Mouse (Mus musculus) heart, adult 2 months (tissue): ENCODE data around the gene Prkar1b. TPM values are rescaled to one million over a fixed set of nuclear protein-coding genes. Genes with fewer than 3 reads are reported as not detected.

ENCODE experiments used
- DNase-seq, 2 experiments: peaks; one replicate each; pipeline ENCODE4 v3.0.0; 2021
- H3K27ac ChIP-seq: fragments of 200-600 bp; 2 replicates; pipeline ENCODE4 v1.8.1; 2022
- H3K27me3 ChIP-seq: fragments of 200-500 bp; 2 replicates; pipeline ENCODE4 v1.6.1; 2012; ENCODE audit warnings: mild to moderate bottlenecking, low read length, inconsistent platforms, mixed read lengths; ENCODE audit not compliant: control insufficient read depth, insufficient read depth
- H3K36me3 ChIP-seq: fragments of 200-500 bp; 2 replicates; pipeline ENCODE4 v1.6.1; 2012; ENCODE audit warnings: low read length, inconsistent platforms; ENCODE audit not compliant: control insufficient read depth, insufficient read depth
- H3K4me1 ChIP-seq: fragments of 200-500 bp; 2 replicates; pipeline ENCODE4 v1.6.1; 2011; ENCODE audit warnings: low read length; ENCODE audit not compliant: control insufficient read depth, insufficient read depth
- H3K4me3 ChIP-seq: fragments of 200-600 bp; 2 replicates; pipeline ENCODE4 v1.8.1; 2022
- H3K79me2 ChIP-seq: fragments of 200-500 bp; replicated peaks from 2 replicates; pipeline ENCODE4 v1.6.1; 2012; ENCODE audit warnings: mild to moderate bottlenecking, inconsistent platforms, low read length, moderate library complexity, mixed read lengths; ENCODE audit not compliant: control insufficient read depth, insufficient read depth
- H3K9ac ChIP-seq: fragments of 200-500 bp; 2 replicates; pipeline ENCODE4 v1.6.1; 2012; ENCODE audit warnings: low read depth, mild to moderate bottlenecking, control low read depth, inconsistent platforms, low read length, mixed read lengths
- CTCF ChIP-seq: fragments of 200-600 bp; IDR thresholded peaks from 2 replicates; pipeline ENCODE4 v1.8.1; 2022; ENCODE audit warnings: antibody characterized with exemption, mild to moderate bottlenecking, moderate library complexity
- EP300 ChIP-seq: fragments of 200-500 bp; IDR thresholded peaks from 2 replicates; pipeline ENCODE4 v1.6.1; 2011; ENCODE audit warnings: low read depth, low read length, control low read depth; ENCODE audit not compliant: insufficient read depth
- POLR2A ChIP-seq: fragments of 200-500 bp; IDR thresholded peaks from 2 replicates; pipeline ENCODE4 v1.6.1; 2011; ENCODE audit warnings: mild to moderate bottlenecking, low read depth, low read length, control low read depth; ENCODE audit not compliant: insufficient read depth
- WGBS: fragments of 180-500 bp; shearing (Covaris S2); methylation state at CpG from one replicate; pipeline ENCODE4 v1.1.7; 2018; 5-methylcytosine and 5-hydroxymethylcytosine counted together
- intact Hi-C: fragments of 180-260 bp; cut with DNase I; formaldehyde crosslinking; loops from one replicate; pipeline ENCODE4 v1.15.1; 2025
- polyA plus RNA-seq: library from polyadenylated mRNA; depleted of rRNA; stranded (reverse); fragments of >200 nt; gene quantifications from 2 replicates; pipeline ENCODE4 v1.2.3, GENCODE M21; 2012
- total RNA-seq, 2 experiments: library from RNA; stranded (reverse); gene quantifications; 2 replicates each; pipeline ENCODE4 v1.2.3; 2021

Gene Prkar1b
- total and polyA plus RNA-seq, 3 experiments = 1.4 to 2.0 (median 1.5) TPM

DNA sequence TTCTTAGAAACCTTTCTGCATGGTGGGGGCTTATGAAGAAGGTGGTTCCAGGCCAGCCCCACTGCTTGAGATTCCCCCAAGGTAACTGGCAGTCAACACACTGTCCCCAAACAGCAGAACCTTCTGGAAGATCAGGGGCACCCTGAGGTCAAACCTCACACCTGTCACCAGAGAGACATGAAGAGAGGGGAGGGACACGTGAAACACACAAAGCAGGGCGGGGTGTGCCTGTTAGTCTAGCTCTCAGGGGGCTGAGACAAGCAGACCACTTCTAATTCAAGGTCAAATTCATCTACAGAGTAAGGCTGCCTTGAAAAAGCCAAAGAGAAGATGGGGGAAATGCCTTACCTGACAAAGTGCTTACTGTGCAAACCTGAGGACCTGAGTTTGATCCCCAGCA, 114.6 kb downstream of the Prkar1b start:
- H3K9ac ChIP-seq = no peak overlapping the region
- H3K27ac ChIP-seq = no peak overlapping the region
- no peaks in the 10 kb centered on the region for H3K36me3 ChIP-seq
- peaks cover 1% of the 10 kb centered on the region; the same call in 1 of the 2 replicates for H3K4me1 ChIP-seq
- no peaks in the 10 kb centered on the region for H3K79me2 ChIP-seq
- no peak overlapping the region for H3K4me3 ChIP-seq
- TF ChIP-seq EP300 (no peak), POLR2A (no peak), CTCF (no peak)
- intact Hi-C loops = no loop called here
- no peaks in the 10 kb centered on the region for H3K27me3 ChIP-seq
- no peak for DNase-seq
- 87% methylated on average over 2 of the region's 2 CpGs for WGBS

DNA sequence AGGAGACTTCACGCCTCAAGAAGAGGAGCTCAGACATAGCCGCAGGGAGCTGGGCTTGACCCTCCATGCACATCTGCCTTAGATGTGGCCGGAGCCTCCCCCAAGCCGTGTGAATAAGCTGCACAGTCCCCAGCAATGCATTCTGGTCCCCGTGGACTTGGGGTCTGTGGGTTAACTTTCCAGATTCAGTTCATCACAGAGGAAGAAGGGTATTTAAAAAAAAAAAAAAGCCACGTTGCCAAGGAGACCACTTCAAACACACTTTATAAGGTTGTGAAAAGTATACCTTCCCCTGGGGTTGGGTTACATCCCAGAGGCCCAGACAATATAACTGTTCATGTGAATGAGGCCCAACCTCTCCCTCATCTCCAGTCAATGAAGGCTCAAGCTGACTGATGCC, 115.1 kb downstream of the Prkar1b start:
- Histone ChIP-seq H3K27me3 (no peaks in the 10 kb centered on the region), H3K36me3 (no peaks in the 10 kb centered on the region), H3K9ac (no peak overlapping the region), H3K4me1 (peaks cover 1% of the 10 kb centered on the region; the same call in 1 of the 2 replicates), H3K4me3 (no peak overlapping the region), H3K79me2 (no peaks in the 10 kb centered on the region), H3K27ac (no peak overlapping the region)
- DNase-seq = no peak
- intact Hi-C loops = no loop called here
- TF ChIP-seq POLR2A = no peak
- no peak for TF ChIP-seq EP300
- no peak for TF ChIP-seq CTCF
- 84% methylated on average over 6 of the region's 6 CpGs for WGBS

DNA sequence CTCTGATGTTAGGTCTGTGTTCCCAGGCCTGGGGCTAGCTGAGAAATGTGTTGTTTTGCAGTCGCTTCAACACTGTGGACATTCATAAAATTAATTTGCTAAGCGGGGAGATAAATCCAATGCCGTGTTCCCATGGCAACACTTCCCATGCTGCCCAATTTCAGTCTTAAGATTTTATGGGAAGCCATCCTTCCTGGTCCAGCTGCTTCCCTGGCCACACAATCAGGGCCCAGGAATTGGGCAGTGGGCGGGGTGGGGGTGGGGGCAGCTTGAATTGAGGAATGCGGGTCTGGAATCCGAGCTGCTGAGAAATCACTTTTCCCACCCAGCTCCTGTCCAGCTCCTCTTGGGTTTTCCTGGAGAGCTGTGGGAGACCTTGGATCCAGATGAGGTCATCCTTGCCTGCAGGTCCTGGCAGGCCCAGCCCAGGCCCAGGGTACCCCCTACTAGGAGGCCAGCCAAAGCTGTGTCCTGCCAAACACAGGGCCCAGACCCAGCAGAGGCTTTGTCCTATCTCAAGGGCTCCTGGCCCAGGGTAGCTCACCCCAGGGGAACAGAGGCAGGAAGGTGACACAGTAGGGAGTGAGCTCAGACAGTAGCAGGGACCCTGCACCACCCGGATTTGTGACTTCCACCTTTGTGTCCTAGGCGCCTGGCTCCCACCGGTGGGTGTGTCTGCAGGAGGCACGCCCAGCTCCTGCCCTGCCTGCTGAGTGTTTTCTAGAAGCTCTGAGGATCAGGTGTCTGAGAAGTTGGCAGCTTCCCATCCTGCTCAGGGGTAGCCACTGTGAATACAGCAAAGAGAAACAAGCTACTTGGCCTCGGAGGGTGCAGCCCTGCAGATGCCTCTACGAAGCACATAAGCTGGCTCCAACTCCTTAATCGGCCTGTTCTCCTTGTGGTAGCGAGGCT, 116.1 kb downstream of the Prkar1b start:
- intact Hi-C loops = no loop called here
- peak in 1 of 2 experiments; percentile 24 for DNase-seq
- no peaks in the 10 kb centered on the region for H3K79me2 ChIP-seq
- no peaks in the 10 kb centered on the region for H3K27me3 ChIP-seq
- WGBS = 63% methylated on average over 14 of the region's 14 CpGs
- H3K27ac ChIP-seq = no peak overlapping the region
- no peak overlapping the region for H3K9ac ChIP-seq
- H3K36me3 ChIP-seq = no peaks in the 10 kb centered on the region
- no peak for TF ChIP-seq CTCF
- no peak for TF ChIP-seq EP300
- TF ChIP-seq POLR2A = no peak
- H3K4me1 ChIP-seq = peaks cover 1% of the 10 kb centered on the region; the same call in 1 of the 2 replicates
- H3K4me3 ChIP-seq = no peak overlapping the region

DNA sequence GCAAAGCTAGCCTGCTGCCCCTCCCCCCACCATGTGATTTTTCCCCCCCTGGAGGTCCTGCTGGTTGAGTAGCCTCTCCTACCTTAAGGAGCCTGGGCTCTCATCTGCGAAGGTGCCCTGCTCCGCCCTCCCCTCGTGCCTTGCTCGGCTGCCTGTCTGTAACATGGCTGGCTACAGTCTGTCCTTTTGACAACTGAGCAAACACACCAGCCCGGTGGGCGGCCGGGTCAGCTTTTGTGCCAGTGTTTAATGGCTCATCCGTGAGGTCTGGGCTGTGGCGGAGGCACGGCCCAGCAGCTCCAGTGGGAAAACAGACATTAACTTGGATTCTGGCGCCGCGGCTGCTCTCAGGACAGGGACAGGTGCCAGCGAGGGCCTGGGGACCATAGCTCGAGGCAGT, 122.2 kb downstream of the Prkar1b start:
- no peak overlapping the region for H3K27ac ChIP-seq
- no peak overlapping the region for H3K9ac ChIP-seq
- H3K79me2 ChIP-seq = no peaks in the 10 kb centered on the region
- H3K4me1 ChIP-seq = no peaks in the 10 kb centered on the region
- WGBS = 88% methylated on average over 15 of the region's 15 CpGs
- no peak overlapping the region for H3K4me3 ChIP-seq
- intact Hi-C loops = no loop called here
- TF ChIP-seq POLR2A (no peak), EP300 (no peak), CTCF (no peak)
- H3K36me3 ChIP-seq = no peaks in the 10 kb centered on the region
- H3K27me3 ChIP-seq = no peaks in the 10 kb centered on the region
- no peak for DNase-seq

DNA sequence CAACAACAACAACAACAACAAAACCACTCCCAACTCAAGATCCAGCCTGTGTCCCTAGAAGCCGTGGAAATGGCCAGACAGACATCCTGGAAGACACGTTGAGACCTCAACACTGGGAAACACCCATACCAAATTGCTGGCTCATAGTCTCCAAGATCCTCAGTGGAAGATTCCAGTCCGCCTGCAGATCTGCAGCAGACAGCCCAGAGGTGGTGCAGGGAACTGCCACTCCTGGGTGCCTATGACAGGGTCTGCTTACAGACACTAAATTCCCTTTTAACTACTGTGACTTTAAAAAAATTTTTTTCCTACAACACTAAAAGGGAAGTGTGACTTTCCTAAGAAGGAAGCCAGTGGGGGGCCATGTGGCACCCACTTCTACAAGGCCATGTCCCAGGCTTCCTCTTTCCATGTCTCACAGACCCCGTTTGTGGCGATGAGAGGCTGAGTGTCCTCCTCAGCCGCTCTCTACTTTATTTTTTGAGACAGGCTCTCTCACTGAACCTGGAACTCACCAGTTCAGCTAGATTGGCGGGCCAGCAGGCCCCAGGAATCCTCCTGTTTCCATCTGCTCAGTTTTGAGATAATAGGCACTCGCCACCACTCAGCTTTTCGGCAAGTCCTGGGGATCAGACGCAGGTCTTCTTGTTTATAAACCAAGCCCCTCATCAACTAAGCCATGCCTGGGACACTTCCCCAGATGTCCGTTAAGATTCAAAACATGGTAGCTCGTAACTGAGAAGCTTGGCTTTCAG, 125.3 kb downstream of the Prkar1b start:
- intact Hi-C loops = no loop called here
- Histone ChIP-seq H3K36me3 (no peaks in the 10 kb centered on the region), H3K79me2 (no peaks in the 10 kb centered on the region), H3K27ac (no peak overlapping the region), H3K9ac (no peak overlapping the region), H3K27me3 (no peaks in the 10 kb centered on the region), H3K4me3 (no peak overlapping the region), H3K4me1 (no peaks in the 10 kb centered on the region)
- WGBS = 54% methylated on average over 12 of the region's 12 CpGs
- peak in 1 of 2 experiments; percentile 28 for DNase-seq
- TF ChIP-seq POLR2A = no peak
- no peak for TF ChIP-seq CTCF
- TF ChIP-seq EP300 = no peak

DNA sequence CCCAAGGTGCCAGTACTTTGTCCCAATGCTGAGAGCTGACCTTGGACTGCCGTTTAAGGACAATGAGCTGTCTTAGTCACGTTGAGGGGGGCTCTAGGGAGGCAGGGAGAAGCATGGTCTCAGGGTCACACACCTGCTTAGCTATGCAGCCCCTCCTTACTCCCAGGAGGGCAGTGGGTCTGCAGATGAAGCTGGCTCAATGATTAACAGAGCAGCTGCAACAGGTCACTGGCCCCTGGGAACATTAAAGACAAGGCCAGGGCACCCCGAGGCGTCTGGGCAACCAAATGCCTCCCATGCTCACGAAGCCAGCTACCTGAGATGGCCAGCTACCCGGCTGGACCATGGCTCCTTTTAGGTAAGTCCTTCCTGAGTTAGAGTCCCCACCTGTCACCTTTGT, 129.2 kb downstream of the Prkar1b start:
- 74% methylated on average over 6 of the region's 6 CpGs for WGBS

More for the DNA sequence above, 129.2 kb downstream of the Prkar1b start:
- Histone ChIP-seq H3K79me2 (no peaks in the 10 kb centered on the region), H3K4me3 (no peak overlapping the region), H3K36me3 (no peaks in the 10 kb centered on the region), H3K27me3 (no peaks in the 10 kb centered on the region), H3K4me1 (peaks cover 7% of the 10 kb centered on the region), H3K27ac (no peak overlapping the region), H3K9ac (no peak overlapping the region)
- TF ChIP-seq EP300 (no peak), POLR2A (no peak), CTCF (no peak)
- intact Hi-C loops = no loop called here
- DNase-seq = no peak
